Mouse (Mus musculus) lung, postnatal 0 days (tissue): ENCODE data around the gene Rgs3. TPM values are rescaled to one million over a fixed set of nuclear protein-coding genes. Genes with fewer than 3 reads are reported as not detected.

Experiments used
- ATAC-seq: fragments of 200-750 bp; cut with Nextera tagmentation; 2 replicates; pipeline ENCODE4 v1.8.0; 2017; ENCODE audit warnings: moderate library complexity
- DNase-seq: peaks from one replicate; pipeline ENCODE4 v3.0.0-alpha.2; 2016; ENCODE audit warnings: low spot score
- H3K27ac ChIP-seq: fragments of 300-500 bp; sonication (generic); 2 replicates; pipeline ENCODE4 v1.5.1; 2014; ENCODE audit warnings: antibody characterized with exemption, mild to moderate bottlenecking, low read length, mixed read lengths
- H3K27me3 ChIP-seq: fragments of 300-500 bp; sonication (generic); replicated peaks from 2 replicates; pipeline ENCODE4 v1.6.1; 2014; ENCODE audit warnings: low read length, mixed read lengths; ENCODE audit not compliant: insufficient read depth
- H3K36me3 ChIP-seq: fragments of 300-500 bp; sonication (generic); 2 replicates; pipeline ENCODE4 v1.6.1; 2014; ENCODE audit warnings: low read length, mixed read lengths; ENCODE audit not compliant: insufficient read depth
- H3K4me1 ChIP-seq: fragments of 300-500 bp; sonication (generic); 2 replicates; pipeline ENCODE4 v1.6.1; 2014; ENCODE audit warnings: antibody characterized with exemption, low read depth, low read length, mixed read lengths; ENCODE audit not compliant: insufficient read depth
- H3K4me2 ChIP-seq: fragments of 300-500 bp; sonication (generic); replicated peaks from 2 replicates; pipeline ENCODE4 v1.6.1; 2014; ENCODE audit warnings: low read depth, mild to moderate bottlenecking, low read length, moderate library complexity, mixed read lengths
- H3K4me3 ChIP-seq: fragments of 300-500 bp; sonication (generic); 2 replicates; pipeline ENCODE4 v1.5.1; 2014; ENCODE audit warnings: low read depth, low read length
- H3K9ac ChIP-seq: fragments of 300-500 bp; sonication (generic); replicated peaks from 2 replicates; pipeline ENCODE4 v1.6.1; 2014; ENCODE audit warnings: low read depth, mild to moderate bottlenecking
- H3K9me3 ChIP-seq: fragments of 300-500 bp; sonication (generic); 2 replicates; pipeline ENCODE4 v1.6.1; 2016; ENCODE audit warnings: low read length, mixed read lengths
- CTCF ChIP-seq: IDR thresholded peaks from 2 replicates; pipeline ENCODE4 v1.5.1; 2016; ENCODE audit warnings: antibody characterized with exemption, mild to moderate bottlenecking
- EP300 ChIP-seq: IDR thresholded peaks from 2 replicates; pipeline ENCODE4 v1.6.1; 2016; ENCODE audit warnings: antibody characterized with exemption, mild to moderate bottlenecking, control low read depth
- WGBS: fragments of 180-500 bp; shearing (Covaris S2); extraction: QIAGEN DNeasy Blood & Tissue Kit; methylation state at CpG from one replicate; pipeline ENCODE4 v1.1.7; 2014; 5-methylcytosine and 5-hydroxymethylcytosine counted together
- polyA plus RNA-seq: library from polyadenylated mRNA; unstranded; fragments of >200 nt; fragmentation: Nextera tagmentation; extraction: Ambion mirVana; gene quantifications from 2 replicates; pipeline ENCODE4 v1.2.1, GENCODE M21; 2015

Rgs3 gene
- polyA plus RNA-seq, 1 experiment from 2014 or later: 63.7 TPM

DNA sequence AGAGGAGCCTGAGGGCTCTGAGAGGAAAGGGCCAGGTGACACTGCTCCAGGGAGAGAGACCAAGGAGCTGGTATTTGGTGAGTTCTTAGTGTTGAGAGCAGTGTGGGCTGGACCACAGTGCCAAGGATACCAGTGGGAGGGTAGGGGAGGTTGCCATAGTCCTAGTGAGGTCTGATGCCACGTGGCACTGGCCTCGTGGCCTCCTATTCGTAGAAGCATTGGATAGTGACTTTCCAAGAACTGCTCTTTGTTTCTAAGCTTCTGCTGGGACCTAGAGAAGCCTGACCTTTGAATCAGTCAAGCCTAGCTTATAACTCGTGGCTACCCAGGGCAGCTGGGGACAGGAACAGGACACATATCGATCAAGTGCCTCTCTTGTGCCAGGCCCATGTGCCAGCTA lies 164.1 kb downstream of the Rgs3 start:
- Histone ChIP-seq H3K27ac (no peak overlapping the region), H3K4me3 (no peak overlapping the region), H3K27me3 (no peaks in the 10 kb centered on the region), H3K36me3 (no peaks in the 10 kb centered on the region), H3K4me1 (no peaks in the 10 kb centered on the region), H3K9ac (no peak overlapping the region), H3K4me2 (no peak overlapping the region), H3K9me3 (no peaks in the 10 kb centered on the region)
- 86% methylated on average over 5 of the region's 5 CpGs for WGBS
- no peak for DNase-seq
- ATAC-seq: no peak
- TF ChIP-seq CTCF (no peak), EP300 (no peak)

GRCm38 (mm10) chr4:62726282-62726937 lies 166.8 kb downstream of the Rgs3 start:
- Histone ChIP-seq H3K27me3 (no peaks in the 10 kb centered on the region), H3K36me3 (no peaks in the 10 kb centered on the region), H3K4me2 (no peak overlapping the region), H3K9ac (no peak overlapping the region), H3K9me3 (no peaks in the 10 kb centered on the region), H3K4me3 (no peak overlapping the region), H3K4me1 (no peaks in the 10 kb centered on the region), H3K27ac (no peak overlapping the region)
- WGBS: 92% methylated on average over 5 of the region's 5 CpGs
- TF ChIP-seq CTCF (no peak), EP300 (no peak)
- DNase-seq: no peak
- no peak for ATAC-seq

DNA sequence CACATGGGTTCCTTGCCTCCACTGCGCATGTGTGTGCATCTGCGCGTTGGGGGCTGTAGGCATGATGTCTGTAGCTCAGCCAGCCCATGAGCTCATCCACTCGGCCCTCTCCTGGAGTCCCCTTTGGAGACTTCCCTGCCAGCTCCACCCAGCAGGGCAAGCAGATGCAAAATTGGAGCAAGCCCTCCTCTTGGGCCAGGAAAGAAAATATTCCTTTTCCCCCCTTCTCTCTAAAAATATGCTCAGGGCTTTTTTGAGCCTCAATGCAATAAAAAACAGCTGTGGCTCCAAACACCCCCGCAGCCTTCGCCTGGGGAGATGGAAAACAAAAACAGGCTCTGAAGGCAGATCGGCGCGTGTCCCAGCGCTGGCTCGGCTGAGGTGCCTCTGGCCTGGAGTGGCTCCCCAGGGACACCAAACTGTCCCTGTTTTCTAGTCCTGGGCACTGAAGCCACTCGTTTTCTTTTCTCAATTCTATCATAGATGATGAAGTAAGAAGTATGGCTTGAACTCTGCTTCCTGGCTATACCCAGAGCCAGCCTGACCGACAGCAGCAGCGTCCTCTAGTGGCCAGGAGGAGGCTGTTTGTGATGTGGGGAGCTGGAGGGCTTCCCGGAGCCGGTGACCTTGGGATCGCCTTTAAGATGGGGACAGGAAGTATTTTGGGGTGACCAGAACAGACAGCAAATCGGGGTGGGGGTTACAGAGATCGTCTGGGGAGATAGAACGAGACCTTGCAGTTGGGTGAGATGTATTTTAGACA lies 168.1 kb downstream of the Rgs3 start:
- ATAC-seq: no peak
- 80% methylated on average over 20 of the region's 20 CpGs for WGBS
- H3K27ac ChIP-seq: no peak overlapping the region

GRCm38 (mm10) chr4:62728471-62728870 lies 168.8 kb downstream of the Rgs3 start:
- no peak overlapping the region for H3K27ac ChIP-seq
- H3K4me2 ChIP-seq: no peak overlapping the region
- ATAC-seq (no peak), DNase-seq (no peak)
- peaks cover 5% of the 10 kb centered on the region; the same call in 1 of the 2 replicates for H3K4me1 ChIP-seq
- TF ChIP-seq EP300: no peak
- TF ChIP-seq CTCF: no peak
- 79% methylated on average over 6 of the region's 6 CpGs for WGBS
- no peak overlapping the region for H3K9ac ChIP-seq
- H3K9me3 ChIP-seq: no peaks in the 10 kb centered on the region
- H3K36me3 ChIP-seq: no peaks in the 10 kb centered on the region
- H3K4me3 ChIP-seq: no peak overlapping the region
- H3K27me3 ChIP-seq: no peaks in the 10 kb centered on the region

More for the DNA sequence above, 168.1 kb downstream of the Rgs3 start:
- H3K9me3 ChIP-seq: no peaks in the 10 kb centered on the region
- H3K36me3 ChIP-seq: no peaks in the 10 kb centered on the region
- peak; percentile 45 for TF ChIP-seq CTCF
- no peak for TF ChIP-seq EP300
- no peaks in the 10 kb centered on the region for H3K27me3 ChIP-seq
- no peak for DNase-seq
- peaks cover 3% of the 10 kb centered on the region; the same call in 1 of the 2 replicates for H3K4me1 ChIP-seq
- no peak overlapping the region for H3K4me2 ChIP-seq
- no peak overlapping the region for H3K4me3 ChIP-seq
- H3K9ac ChIP-seq: no peak overlapping the region

DNA sequence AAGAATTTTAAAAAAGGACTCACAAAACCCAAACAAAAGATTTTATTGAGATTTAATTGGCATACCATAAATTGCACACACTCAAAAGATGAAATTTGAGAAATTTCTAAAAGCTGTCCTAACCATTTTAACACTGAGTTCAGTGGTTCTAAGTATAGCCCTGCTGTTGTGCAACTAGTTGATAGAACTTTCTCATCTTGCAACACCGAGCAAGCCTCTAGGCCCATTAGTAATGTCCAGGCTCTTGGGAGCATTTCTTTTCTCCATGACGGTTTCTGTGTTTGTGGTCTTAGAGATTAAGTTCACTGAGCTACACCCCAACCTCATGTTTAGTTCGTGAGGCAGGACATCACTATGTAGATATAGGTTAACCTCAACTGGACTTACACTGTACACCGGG lies 169.5 kb downstream of the Rgs3 start:
- WGBS: 60% methylated on average over 4 of the region's 4 CpGs
- DNase-seq (peak; percentile 82), ATAC-seq (peak; percentile 46; the same call in 1 of the 2 replicates)
- H3K36me3 ChIP-seq: no peaks in the 10 kb centered on the region
- H3K4me1 ChIP-seq: peaks cover 5% of the 10 kb centered on the region; the same call in 1 of the 2 replicates
- TF ChIP-seq CTCF: no peak
- TF ChIP-seq EP300: no peak
- no peaks in the 10 kb centered on the region for H3K9me3 ChIP-seq
- no peak overlapping the region for H3K9ac ChIP-seq
- H3K27me3 ChIP-seq: no peaks in the 10 kb centered on the region
- H3K4me3 ChIP-seq: no peak overlapping the region
- peak overlapping the region; percentile 49; the same call in 1 of the 2 replicates for H3K27ac ChIP-seq
- H3K4me2 ChIP-seq: no peak overlapping the region

DNA sequence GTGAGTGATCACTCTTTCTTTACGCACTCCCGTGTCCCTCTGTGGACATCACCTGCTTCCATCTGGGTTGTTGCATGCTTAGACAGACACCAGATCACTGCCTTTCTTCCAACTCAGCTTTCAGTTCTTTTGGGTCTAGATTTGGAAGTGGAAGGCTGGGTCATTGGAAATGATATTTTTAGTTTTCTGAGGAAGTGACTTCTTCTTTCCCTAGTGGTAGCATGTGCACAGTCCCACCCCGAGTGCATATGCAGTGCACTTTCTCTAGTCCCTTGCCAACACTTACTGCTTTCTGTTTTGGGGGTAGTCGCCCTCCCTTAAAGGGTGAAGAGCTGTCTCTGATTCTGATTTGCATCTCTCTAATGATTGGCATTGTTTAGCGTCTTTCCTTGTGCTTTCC lies 170.3 kb downstream of the Rgs3 start:
- Histone ChIP-seq H3K27ac (no peak overlapping the region), H3K9me3 (no peaks in the 10 kb centered on the region), H3K4me2 (no peak overlapping the region), H3K4me1 (peaks cover 5% of the 10 kb centered on the region; the same call in 1 of the 2 replicates), H3K36me3 (no peaks in the 10 kb centered on the region), H3K9ac (no peak overlapping the region), H3K27me3 (no peaks in the 10 kb centered on the region), H3K4me3 (no peak overlapping the region)
- DNase-seq (no peak), ATAC-seq (no peak)
- WGBS: 67% methylated on average over 5 of the region's 5 CpGs
- TF ChIP-seq CTCF: no peak
- no peak for TF ChIP-seq EP300
